Mouse (Mus musculus) lung, adult 18-20 months (tissue): ENCODE results near the gene Wdr90.

Experiments
- DNase-seq, 2 experiments: peaks; one replicate each; pipeline ENCODE4 v3.0.0; 2022; ENCODE audit warnings: mixed read lengths in 2 of 2

The Wdr90 gene

DNA sequence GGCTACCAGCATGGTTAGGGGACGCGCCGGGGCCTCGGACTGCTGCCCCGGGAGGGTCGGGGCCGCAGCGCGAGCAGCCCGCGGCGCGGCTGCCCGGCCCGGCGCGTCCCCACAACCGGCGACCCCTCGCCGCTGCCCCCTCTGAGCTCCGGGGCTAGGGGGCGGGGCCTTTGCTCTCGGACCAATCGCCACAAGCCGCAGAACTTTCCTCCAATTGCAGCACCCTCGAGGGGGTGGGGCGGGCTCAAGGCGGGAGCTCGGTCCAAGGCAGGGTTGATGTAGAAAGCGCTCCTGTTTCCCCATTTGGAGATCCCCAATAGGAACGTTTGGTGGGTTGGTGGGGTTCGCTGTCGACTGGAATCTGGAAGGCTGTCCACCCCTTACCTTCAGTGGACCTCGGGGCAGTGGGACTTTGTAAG lies 64.3 kb downstream of the Wdr90 start, which contains the start of gene Metrn:
Gene Metrn (minus strand): TSS at position 186 of the 419 bp plus-strand sequence.
- peak; percentile 88 for DNase-seq

GRCm38 (mm10) chr17:25796211-25796771 lies 65.0 kb downstream of the Wdr90 start:
- no peak for DNase-seq

GRCm38 (mm10) chr17:25795609-25796092 lies 65.7 kb downstream of the Wdr90 start, which contains the start of gene AC134908.4:
Gene AC134908.4, minus strand, starts transcription at chr17:25795659.
- peak in 1 of 2 experiments; percentile 39 for DNase-seq

- no peak for DNase-seq
Observed at GRCm38 (mm10) chr17:25794998-25795397, 66.3 kb downstream of the Wdr90 start.
